Mouse (Mus musculus) cerebellum, postnatal 10 days (tissue): ENCODE data around the gene Abat.

ENCODE experiments used
- DNase-seq, 2 experiments: peaks; one replicate each; pipeline ENCODE4 v3.0.0; 2021; ENCODE audit warnings: mixed read lengths in 2 of 2

Gene Abat

GRCm38 (mm10) chr16:8576901-8577300 is 63.7 kb downstream of the Abat start:
- no peak for DNase-seq

- no peak for DNase-seq
Observed at GRCm38 (mm10) chr16:8578326-8578725, 65.1 kb downstream of the Abat start.

DNA sequence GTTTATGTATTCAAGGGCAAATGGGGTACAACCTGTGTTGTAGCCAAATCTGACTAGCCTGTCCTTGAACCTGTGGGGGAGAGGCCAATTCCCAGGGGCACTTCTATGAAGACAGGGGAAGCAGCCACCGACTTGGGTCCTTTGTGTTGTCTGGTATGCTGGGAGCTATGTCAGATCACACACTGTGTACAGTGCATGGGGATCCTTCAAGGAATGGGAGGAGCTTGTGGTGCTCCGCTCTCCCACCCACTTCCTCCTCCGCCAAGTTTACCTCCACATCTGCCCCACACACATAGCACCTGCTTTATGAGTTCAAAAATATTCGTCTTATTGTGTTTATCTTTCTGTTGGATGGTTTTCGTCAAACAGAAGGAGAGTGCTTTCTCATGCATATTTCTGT is 66.3 kb downstream of the Abat start:
- no peak for DNase-seq

DNA sequence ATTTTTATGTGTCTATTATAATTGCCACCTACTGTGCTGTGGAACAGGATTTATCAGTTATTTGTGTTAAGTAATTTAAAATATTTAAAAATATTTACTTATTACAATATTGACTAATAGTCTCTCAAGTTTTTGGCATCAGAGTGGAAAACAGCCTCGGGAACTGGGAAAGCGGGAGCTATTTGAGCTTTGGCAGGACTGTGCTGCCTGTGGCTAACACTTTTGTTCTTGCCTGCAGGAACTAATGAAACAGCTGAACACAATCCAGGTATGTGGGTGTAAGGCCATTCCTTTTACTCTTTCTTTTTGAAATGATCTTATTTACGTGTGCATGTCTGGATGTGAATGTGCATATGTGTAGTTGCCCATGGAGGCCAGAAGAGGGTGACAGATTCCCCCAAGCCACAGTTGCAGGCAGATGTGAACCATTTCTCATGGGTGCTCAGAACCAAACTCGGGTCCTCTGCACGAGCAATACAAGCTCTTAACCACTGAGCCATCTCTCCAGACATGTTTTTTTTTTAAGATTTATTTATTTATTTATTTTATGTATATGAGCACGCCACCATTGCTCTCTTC is 68.5 kb downstream of the Abat start:
- no peak for DNase-seq

GRCm38 (mm10) chr16:8582579-8583295 is 69.5 kb downstream of the Abat start:
- DNase-seq = no peak

DNA sequence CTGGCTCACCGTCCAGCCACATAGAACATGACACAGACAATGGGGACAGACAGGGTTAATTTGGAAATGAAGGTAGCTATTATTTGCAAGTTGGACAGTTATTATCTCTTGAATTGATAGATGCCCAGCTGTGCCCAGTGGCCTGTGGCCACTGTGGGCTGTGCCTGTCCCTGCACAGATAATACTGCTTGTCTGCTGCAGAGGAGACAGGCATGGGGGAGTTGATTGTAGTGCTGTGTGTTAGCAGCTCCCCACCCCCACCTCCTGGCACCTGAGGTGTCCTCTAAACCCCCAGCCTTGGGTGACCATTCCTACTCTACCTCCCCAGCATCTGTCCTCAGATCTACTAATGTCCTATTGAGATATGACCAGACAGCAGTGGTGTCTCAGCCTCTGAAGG is 71.0 kb downstream of the Abat start:
- DNase-seq = no peak

DNA sequence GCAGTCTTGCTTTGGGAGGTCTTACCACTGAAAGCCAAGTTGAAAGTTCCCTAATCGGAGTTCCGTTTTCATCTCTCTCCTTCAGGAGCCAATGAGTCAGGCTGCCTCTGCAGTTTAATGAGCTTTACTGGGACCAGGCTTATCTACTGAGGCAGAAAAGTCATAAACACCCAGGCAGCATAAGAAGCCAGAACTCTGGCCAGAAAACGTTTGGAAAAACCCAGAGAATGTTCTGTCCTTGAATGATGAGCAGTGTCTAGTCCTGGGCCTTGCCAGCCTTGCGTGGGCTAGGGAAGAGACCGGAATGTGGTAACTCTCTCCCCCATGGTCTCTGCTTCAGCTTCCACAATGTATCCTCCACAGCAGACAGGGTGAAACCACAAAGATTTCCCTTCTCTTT is 71.8 kb downstream of the Abat start:
- DNase-seq = no peak

GRCm38 (mm10) chr16:8595411-8595810 is 82.2 kb downstream of the Abat start:
- no peak for DNase-seq

DNA sequence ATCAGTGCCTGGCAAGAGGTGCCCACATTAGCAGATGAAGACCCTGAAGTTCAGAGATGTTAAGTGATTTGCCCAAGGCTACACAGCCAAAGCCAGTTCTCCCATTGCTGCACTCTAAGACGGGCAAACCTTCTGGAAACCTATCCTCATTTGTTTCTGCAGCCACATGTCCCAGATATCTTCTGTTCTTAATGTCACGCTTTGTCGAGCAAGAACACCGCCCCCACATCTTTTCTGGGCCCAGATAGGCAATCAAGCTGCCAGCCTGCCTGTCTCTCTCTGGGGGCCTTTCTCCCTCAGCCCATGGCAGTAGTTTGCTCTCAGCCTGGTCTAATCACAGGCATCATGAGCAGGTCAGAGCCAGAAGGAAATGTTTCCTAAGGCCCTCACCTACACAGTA is 83.1 kb downstream of the Abat start:
- DNase-seq = no peak

GRCm38 (mm10) chr16:8597516-8597915 is 84.3 kb downstream of the Abat start:
- peak in 1 of 2 experiments; percentile 33 for DNase-seq

DNA sequence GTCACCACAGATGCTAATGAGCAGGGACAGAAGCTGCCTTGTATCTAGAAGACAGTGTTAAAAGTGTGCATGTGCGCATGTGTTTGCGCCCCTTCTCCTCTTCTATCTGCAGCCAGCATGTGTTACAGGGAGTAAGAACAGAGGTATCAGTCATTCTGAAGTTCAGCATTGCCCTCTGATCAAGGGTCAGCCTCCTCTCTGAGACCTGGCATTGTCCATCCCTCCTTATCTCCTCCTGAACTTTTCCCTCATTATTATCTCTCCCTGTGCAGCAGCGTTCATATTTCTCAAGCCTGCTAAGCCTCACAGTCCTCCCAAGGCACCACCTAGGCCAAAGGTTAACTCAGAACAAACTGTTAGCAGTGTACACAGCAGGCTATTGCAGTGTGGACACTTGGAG is 90.6 kb downstream of the Abat start:
- DNase-seq = no peak

- DNase-seq = no peak
Observed at GRCm38 (mm10) chr16:8610397-8610796, 97.2 kb downstream of the Abat start.

DNA sequence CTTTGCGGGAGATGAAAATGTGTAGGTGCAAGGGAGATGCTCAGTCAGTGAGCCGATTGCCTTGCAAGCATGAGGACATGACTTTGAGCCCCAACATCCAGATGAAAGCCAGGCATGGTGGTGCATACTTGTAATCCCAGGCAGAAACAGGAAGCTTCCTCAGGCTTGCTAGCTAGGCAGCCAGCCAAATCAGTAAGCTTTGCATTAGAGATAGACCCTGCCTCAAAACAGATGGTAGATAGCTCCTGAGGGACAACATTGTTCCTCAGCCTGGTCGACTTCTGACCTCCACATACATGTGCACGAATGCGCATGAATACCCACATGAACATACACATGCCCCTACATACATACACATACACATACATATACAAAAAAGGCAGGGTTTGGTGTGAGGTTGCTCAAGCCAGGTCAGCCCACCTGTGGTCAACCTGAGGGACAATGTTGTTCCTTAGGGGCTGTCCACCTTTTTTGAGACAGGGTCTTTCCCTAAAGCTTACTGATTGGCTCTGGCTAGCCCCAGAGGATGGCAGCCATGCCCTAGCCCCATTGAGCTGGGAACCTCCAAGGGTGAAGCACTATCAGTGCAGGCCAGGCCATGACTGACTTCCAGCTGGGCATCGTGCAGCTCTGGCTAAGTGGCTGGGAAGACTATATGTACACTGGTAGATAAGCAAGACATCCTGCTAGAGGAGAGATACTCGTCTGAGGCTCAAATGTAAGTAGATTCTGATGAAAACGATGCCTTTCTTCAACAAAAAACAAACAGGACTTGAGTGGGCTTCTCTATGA is 99.2 kb downstream of the Abat start:
- no peak for DNase-seq

DNA sequence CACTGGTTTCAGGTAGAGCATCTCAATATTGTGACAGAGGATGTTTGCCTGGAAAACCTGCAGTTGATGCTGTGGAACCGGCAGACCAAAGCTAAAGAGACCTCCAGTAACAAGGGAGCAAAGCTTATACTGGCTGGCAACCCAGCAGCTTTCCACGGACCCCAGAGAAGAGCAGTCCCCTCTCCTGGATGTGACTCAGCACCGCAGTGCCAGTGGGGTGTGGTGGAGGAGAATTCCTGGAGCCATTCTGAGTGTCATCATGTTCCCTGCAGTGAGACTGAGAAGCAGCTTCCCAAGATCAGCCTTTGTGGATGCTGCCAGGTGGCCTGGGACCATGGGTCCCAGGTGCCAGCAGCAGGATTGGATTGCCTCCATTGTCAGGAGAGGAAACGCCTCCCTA is 99.8 kb downstream of the Abat start:
- peak; percentile 30 to 49 for DNase-seq

- DNase-seq = no peak
Observed at GRCm38 (mm10) chr16:8613447-8613846, 100.2 kb downstream of the Abat start.

DNA sequence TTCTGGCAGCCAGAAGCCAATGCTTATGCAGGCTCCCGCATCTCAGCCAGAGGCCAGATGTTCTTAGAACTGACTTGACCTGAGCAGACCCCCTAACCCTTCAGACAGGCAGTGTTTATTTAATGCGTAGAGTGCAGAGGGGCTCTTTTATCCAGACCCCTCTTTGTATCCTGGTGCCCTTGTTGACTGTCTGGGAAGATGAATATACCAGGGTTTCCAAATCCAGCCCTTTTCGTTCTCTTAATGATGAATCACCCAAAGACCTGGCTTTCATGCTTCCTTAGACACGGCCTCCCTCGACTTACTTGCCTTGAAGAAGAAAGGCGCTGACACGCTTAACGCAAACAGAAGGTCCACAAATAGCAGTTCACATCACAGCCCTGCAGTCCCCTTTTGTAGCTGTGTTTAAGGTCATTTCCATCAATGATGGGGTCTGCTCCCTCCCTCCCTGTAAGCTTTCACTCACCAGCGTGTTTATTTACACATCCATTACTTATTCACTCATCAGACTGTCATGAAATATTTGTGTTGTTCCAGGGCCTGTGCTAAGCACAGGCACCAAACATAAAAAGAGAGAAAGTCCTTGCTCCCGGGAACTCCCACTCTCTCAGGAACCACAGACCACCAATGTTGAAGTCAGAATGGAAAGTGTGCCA is 106.6 kb downstream of the Abat start:
- DNase-seq = no peak

DNA sequence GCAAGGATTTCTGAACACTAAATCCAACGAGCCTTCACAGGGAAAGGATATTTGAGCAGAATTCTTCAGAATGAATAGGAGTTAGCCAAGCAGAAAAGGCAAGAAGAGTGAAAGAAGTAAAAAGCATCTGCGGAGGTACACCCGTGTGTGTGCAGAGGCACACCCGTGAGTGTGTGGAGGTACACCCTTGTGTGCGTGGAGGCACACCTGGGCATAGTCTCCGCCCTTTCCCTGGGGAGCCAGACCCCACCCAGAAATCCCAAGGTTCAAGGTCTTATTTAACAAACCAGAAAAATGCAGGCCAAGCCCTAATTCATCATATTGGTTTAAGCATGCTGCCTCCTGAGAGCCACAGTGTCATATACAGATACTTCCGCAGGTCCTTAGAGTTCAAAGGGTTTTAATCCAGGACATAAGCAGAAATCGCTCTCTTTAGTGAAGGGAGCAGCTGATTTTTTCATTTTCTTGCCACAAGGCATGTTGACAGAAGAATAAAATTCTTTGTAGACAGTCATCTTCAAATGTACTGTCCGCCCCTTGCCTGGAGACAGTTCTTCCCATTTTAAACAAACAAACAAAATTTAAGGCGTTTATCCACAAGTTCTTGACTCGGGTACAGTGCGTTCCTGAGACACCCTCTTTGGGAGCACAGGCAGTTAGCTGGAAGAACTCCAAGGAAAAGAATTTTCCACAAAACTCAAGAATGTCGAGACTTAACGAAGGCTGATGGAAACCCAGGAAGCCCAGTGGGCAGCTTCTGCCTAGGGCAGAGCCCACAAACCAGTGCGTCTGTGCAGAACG is 107.3 kb downstream of the Abat start:
- DNase-seq = no peak

- no peak for DNase-seq
Observed at GRCm38 (mm10) chr16:8630419-8630818, 117.2 kb downstream of the Abat start.

DNA sequence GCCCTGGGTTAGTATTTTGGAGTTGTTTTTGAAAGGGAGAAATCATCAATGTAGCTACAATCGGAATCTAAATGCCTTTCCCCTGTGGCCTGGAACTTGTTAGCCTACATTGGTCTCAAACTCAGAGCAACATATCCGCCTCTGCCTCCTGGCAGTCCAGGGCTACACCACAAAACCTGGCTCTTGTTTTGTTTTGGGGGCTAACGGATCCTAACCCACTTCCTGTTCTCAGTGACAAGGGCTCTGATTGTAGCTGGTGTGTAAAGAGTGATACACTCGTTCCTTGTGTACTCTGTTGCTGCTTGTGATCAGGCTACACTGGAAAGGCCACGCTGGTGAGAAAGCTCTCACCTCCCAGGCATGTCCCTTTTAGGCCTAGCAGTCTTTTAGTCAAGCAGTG is 118.2 kb downstream of the Abat start:
- no peak for DNase-seq

- no peak for DNase-seq
Observed at GRCm38 (mm10) chr16:8636867-8637216, 123.6 kb downstream of the Abat start.

DNA sequence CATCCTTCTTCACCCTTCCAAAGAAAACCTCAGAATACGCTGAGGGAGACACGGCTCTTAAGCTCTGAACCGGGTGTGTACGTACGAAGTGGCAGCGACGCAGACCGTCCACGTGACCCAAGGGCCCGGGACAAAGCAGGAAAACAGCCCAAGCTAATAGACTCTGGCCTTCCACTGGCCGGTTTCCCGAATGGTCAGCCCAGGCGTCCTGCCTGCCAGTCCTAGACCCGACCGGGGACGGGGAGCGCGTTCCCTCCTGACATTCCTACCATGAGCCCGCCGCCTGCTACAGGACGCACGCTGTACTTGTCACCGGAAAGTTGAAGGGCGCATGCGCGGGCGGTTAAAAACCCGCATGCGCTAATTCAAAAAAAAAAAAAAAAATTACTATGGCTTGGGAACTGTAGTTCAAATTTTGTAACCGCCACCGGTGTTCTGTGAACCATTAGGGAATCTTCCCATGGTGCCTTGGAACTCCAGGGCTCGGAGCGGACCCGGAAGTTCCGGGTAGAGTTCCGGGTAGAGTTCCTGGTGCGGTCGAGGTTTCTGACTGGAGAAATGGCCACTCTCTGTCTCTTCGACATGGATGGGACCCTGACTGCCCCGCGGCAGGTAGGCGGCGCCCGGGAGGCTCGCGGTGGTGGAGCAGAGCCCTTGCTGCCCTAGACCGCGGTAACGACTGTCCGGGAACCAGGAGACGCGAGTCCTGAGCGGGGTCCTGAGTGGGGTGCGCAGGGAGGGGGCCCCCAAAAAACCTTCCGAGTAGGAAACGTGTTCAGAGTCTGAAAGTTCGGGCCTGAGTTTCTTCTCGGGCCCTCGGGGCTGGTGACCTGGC is 124.2 kb downstream of the Abat start, which contains the start of the genes Pmm2 and Tmem186:
Gene Pmm2 (plus strand): TSS at position 458 of the 835 bp plus-strand sequence.
Gene Tmem186 (minus strand): TSS at position 496 of the 835 bp plus-strand sequence.
- DNase-seq = peak; percentile 88 to 91

- DNase-seq = no peak
Observed at GRCm38 (mm10) chr16:8638131-8638530, 124.9 kb downstream of the Abat start.
